ENCODE assay signal across 18 mouse cellular contexts in the genomic region with DNA sequence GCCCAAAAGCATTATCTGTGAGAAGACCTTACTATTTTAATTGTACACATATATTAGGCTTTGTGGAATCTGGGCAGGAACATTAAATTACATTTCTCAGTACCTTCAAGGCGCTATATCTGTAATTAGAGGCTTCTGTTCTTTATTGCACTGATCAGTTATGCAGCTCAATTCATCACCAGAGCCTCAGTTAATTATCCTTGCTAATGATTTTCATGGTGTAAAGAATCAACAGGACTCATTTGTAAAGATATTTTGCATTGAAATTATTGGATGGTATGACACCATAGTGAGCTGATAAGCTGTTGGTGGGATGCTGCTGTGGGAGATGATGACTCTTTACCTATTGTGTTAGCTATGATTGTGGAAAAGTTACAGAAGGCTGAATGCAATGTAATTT.
A peak's percentile ranks its signal among the peaks of the same experiment; 100 is the strongest.
DNase-seq lines count a peak whose midpoint lies in the region; ATAC-seq and TF ChIP-seq lines count a peak whose summit lies in the region.
"Had no signal": no experiment of that assay in that cellular context is flagged by ENCODE, and none has a peak within 500 bp of the region (broad histone marks: within the 10 kb centered on the region; RNA-seq: fewer than 3 reads in every experiment).

No protein-coding gene starts in this region.

- WGBS in forebrain, embryonic 12.5 days: 73% methylated on average over 1 of the region's 1 CpGs
- WGBS in forebrain, postnatal 0 days: 65% methylated on average over 1 of the region's 1 CpGs
- WGBS in midbrain, postnatal 0 days: 80% methylated on average over 1 of the region's 1 CpGs
- WGBS in midbrain, embryonic 16.5 days: 70% methylated on average over 1 of the region's 1 CpGs
- WGBS in hindbrain, postnatal 0 days: 78% methylated on average over 1 of the region's 1 CpGs

- no peak overlapping the region for H3K4me3 ChIP-seq in forebrain, embryonic 12.5 days (replicated peaks)
- H3K4me3 ChIP-seq in forebrain, postnatal 0 days (ENCODE audit: low read depth, low read length): no peak overlapping the region
- no peak overlapping the region for H3K4me3 ChIP-seq in midbrain, postnatal 0 days (ENCODE audit: low read depth, low read length)
- no peak overlapping the region for H3K4me3 ChIP-seq in midbrain, embryonic 16.5 days (ENCODE audit: low read depth, low read length)
- H3K4me3 ChIP-seq in hindbrain, postnatal 0 days (ENCODE audit: low read length): no peak overlapping the region
- H3K4me3 ChIP-seq: embryonic facial prominence, embryonic 10.5 days; forebrain, embryonic 15.5 days had no signal

- no peaks in the 10 kb centered on the region for H3K4me1 ChIP-seq in forebrain, embryonic 12.5 days
- no peaks in the 10 kb centered on the region for H3K4me1 ChIP-seq in forebrain, postnatal 0 days (ENCODE audit: insufficient read depth)
- no peaks in the 10 kb centered on the region for H3K4me1 ChIP-seq in midbrain, postnatal 0 days (ENCODE audit: insufficient read depth, low read length)
- no peaks in the 10 kb centered on the region for H3K4me1 ChIP-seq in midbrain, embryonic 16.5 days (ENCODE audit: control insufficient read depth, insufficient read depth, low read length)
- no peaks in the 10 kb centered on the region for H3K4me1 ChIP-seq in hindbrain, postnatal 0 days (ENCODE audit: insufficient read depth, low read length)
- H3K4me1 ChIP-seq: embryonic facial prominence, embryonic 10.5 days; forebrain, embryonic 15.5 days had no signal

- no peak overlapping the region for H3K9ac ChIP-seq in forebrain, embryonic 12.5 days
- H3K9ac ChIP-seq in forebrain, postnatal 0 days: no peak overlapping the region
- no peak overlapping the region for H3K9ac ChIP-seq in midbrain, postnatal 0 days (replicated peaks; ENCODE audit: low read length, poor library complexity, severe bottlenecking)
- no peak overlapping the region for H3K9ac ChIP-seq in midbrain, embryonic 16.5 days (ENCODE audit: low read depth, low read length)
- H3K9ac ChIP-seq in hindbrain, postnatal 0 days (replicated peaks; ENCODE audit: low read length): no peak overlapping the region
- H3K9ac ChIP-seq: forebrain, embryonic 15.5 days had no signal

- H3K36me3 ChIP-seq in forebrain, embryonic 12.5 days (replicated peaks): no peaks in the 10 kb centered on the region
- no peaks in the 10 kb centered on the region for H3K36me3 ChIP-seq in forebrain, postnatal 0 days (ENCODE audit: insufficient read depth)
- H3K36me3 ChIP-seq in midbrain, postnatal 0 days (ENCODE audit: insufficient read depth, low read length): no peaks in the 10 kb centered on the region
- no peaks in the 10 kb centered on the region for H3K36me3 ChIP-seq in midbrain, embryonic 16.5 days (ENCODE audit: control insufficient read depth, insufficient read depth, low read length)
- no peaks in the 10 kb centered on the region for H3K36me3 ChIP-seq in hindbrain, postnatal 0 days (ENCODE audit: insufficient read depth, low read length)
- H3K36me3 ChIP-seq: embryonic facial prominence, embryonic 10.5 days; forebrain, embryonic 15.5 days had no signal

- H3K27ac ChIP-seq in forebrain, embryonic 12.5 days: no peak overlapping the region
- H3K27ac ChIP-seq in forebrain, postnatal 0 days (ENCODE audit: low read depth, low read length): no peak overlapping the region
- H3K27ac ChIP-seq in midbrain, postnatal 0 days (ENCODE audit: low read depth, low read length): no peak overlapping the region
- H3K27ac ChIP-seq in midbrain, embryonic 16.5 days (ENCODE audit: low read length): no peak overlapping the region
- H3K27ac ChIP-seq in hindbrain, postnatal 0 days: no peak overlapping the region
- H3K27ac ChIP-seq: embryonic facial prominence, embryonic 10.5 days; forebrain, embryonic 15.5 days had no signal

- no peak for DNase-seq in forebrain, postnatal 0 days
- peak; percentile 2 for DNase-seq in midbrain, postnatal 0 days (ENCODE audit: low spot score)
- peak; percentile 1 for DNase-seq in hindbrain, postnatal 0 days (ENCODE audit: low spot score)
- DNase-seq in B cell, adult 2 months: no peak
- no peak for DNase-seq in adrenal gland, postnatal 14 days
- DNase-seq: adrenal gland, postnatal 10 days; cerebellum, adult 2 months; cerebellum, postnatal 10 days; gastrocnemius, postnatal 14 days; heart, postnatal 10 days; heart, postnatal 4 days; kidney, adult 8-10 months had no signal

- no peak for TF ChIP-seq CTCF in forebrain, postnatal 0 days (IDR thresholded peaks at IDR 0.05; ENCODE audit: low read depth)
- no peak for TF ChIP-seq CTCF in midbrain, postnatal 0 days (IDR thresholded peaks at IDR 0.05)
- no peak for TF ChIP-seq CTCF in hindbrain, postnatal 0 days (IDR thresholded peaks at IDR 0.05; ENCODE audit: low read depth)

- H3K27me3 ChIP-seq in forebrain, embryonic 12.5 days: no peaks in the 10 kb centered on the region
- H3K27me3 ChIP-seq in forebrain, postnatal 0 days (ENCODE audit: insufficient read depth, low read length): no peaks in the 10 kb centered on the region
- no peaks in the 10 kb centered on the region for H3K27me3 ChIP-seq in midbrain, postnatal 0 days (ENCODE audit: insufficient read depth, low read length)
- H3K27me3 ChIP-seq in midbrain, embryonic 16.5 days (ENCODE audit: control insufficient read depth, insufficient read depth, low read depth, low read length): no peaks in the 10 kb centered on the region
- H3K27me3 ChIP-seq in hindbrain, postnatal 0 days (ENCODE audit: insufficient read depth, low read length): no peaks in the 10 kb centered on the region
- H3K27me3 ChIP-seq: forebrain, embryonic 15.5 days had no signal

- H3K4me2 ChIP-seq in forebrain, embryonic 12.5 days: no peak overlapping the region
- H3K4me2 ChIP-seq in forebrain, postnatal 0 days (ENCODE audit: low read depth): no peak overlapping the region
- no peak overlapping the region for H3K4me2 ChIP-seq in midbrain, postnatal 0 days (ENCODE audit: low read depth, low read length, poor library complexity, severe bottlenecking)
- no peak overlapping the region for H3K4me2 ChIP-seq in midbrain, embryonic 16.5 days (ENCODE audit: low read length)
- H3K4me2 ChIP-seq in hindbrain, postnatal 0 days (ENCODE audit: low read depth, low read length): no peak overlapping the region
- H3K4me2 ChIP-seq: forebrain, embryonic 15.5 days had no signal

- 0 out of 2 replicates have a peak, but pooled peaks have one; percentile 17 for ATAC-seq in forebrain, embryonic 12.5 days (ENCODE audit: low FRiP score)
- no peak for ATAC-seq in forebrain, postnatal 0 days
- no peak for ATAC-seq in midbrain, postnatal 0 days (ENCODE audit: low FRiP score)
- ATAC-seq in midbrain, embryonic 16.5 days: no peak
- ATAC-seq in hindbrain, postnatal 0 days: no peak
- ATAC-seq: forebrain, embryonic 15.5 days; inflammation-experienced regulatory T-cells, adult 6 months; intestine, postnatal 0 days had no signal

- no peaks in the 10 kb centered on the region for H3K9me3 ChIP-seq in forebrain, embryonic 12.5 days
- no peaks in the 10 kb centered on the region for H3K9me3 ChIP-seq in forebrain, postnatal 0 days (ENCODE audit: low read length)
- H3K9me3 ChIP-seq in midbrain, postnatal 0 days (ENCODE audit: low read length): no peaks in the 10 kb centered on the region
- H3K9me3 ChIP-seq in midbrain, embryonic 16.5 days (replicated peaks; ENCODE audit: control insufficient read depth, low read length, poor library complexity, severe bottlenecking): no peaks in the 10 kb centered on the region
- H3K9me3 ChIP-seq in hindbrain, postnatal 0 days (ENCODE audit: low read length): no peaks in the 10 kb centered on the region
- H3K9me3 ChIP-seq: embryonic facial prominence, embryonic 10.5 days; forebrain, embryonic 15.5 days had no signal

Comparison
In these comparisons a context has a peak if more than half of its experiments do, and no peak if none do; other contexts are left out.
1. DNase-seq: peak in midbrain, postnatal 0 days (single experiment) and hindbrain, postnatal 0 days (single experiment); none in forebrain, postnatal 0 days (single experiment), B cell, adult 2 months (0 of 2) and adrenal gland, postnatal 14 days (single experiment).